Mouse (Mus musculus): Measurements from ENCODE around the gene Bicd1. TPM values are rescaled to one million over a fixed set of nuclear protein-coding genes. Genes with fewer than 3 reads are reported as not detected.
"Not testable (repeated sequence)": the region's sequence is repeated elsewhere in the genome, so short reads cannot be mapped to it uniquely, and the experiment has no call there.

Gene Bicd1
- 1.1 and 1.2 TPM in 2 replicates for polyA plus RNA-seq (2011; ENCODE audit: insufficient read depth, insufficient read length, low replicate concordance, missing spikeins)

DNA sequence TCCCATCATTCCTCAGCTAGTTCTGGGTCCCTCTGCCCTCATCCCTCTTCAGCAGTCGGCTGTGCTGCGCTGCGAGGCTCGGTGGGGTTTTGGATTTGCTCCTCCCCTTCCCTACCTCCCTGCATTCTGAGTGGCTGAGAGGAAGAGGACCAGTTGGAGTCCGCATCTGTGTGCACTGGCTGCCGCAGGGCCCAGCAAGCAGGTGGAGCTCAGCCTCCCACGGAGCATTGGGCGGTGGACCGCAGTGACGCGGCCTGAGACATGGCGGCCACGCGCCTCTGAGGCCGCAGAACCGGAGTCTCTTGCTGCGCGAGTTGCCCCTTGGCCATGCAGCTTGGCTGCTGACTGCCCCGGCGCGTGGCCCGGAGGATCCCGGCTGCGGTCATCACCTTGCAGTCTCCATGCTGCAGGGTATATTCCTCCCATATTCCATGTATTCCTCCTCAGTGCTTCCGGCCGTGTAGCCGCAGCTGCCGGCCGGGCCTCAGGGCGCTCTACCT is at the start of gene Bicd1:
Bicd1 (plus strand) TSS at position 54 of the 500 bp plus-strand sequence.
- no peaks in the 10 kb centered on the region; the same call in 1 of the 2 replicates for H3K4me1 ChIP-seq (ENCODE audit: control insufficient read depth, insufficient read depth, low read length)
- TF ChIP-seq CTCF (IDR thresholded peaks at IDR 0.05; ENCODE audit: control insufficient read depth, insufficient read depth, low read length): no peak
- peak; percentile 52; the same call in 1 of the 2 replicates for TF ChIP-seq POLR2A (IDR thresholded peaks at IDR 0.05; ENCODE audit: borderline replicate concordance, control insufficient read depth, low read depth, low read length)
- H3K27ac ChIP-seq (ENCODE audit: control insufficient read depth, insufficient read depth, low read depth, low read length, poor library complexity): no peak within 1 kb of the TSS; the same call in 1 of the 2 replicates
- WGBS: under 1% methylated on average over 30 of the region's 30 CpGs
- peak within 1 kb of the TSS; percentile 66 for H3K4me3 ChIP-seq (replicated peaks; ENCODE audit: control insufficient read depth, low read depth, low read length)

DNA sequence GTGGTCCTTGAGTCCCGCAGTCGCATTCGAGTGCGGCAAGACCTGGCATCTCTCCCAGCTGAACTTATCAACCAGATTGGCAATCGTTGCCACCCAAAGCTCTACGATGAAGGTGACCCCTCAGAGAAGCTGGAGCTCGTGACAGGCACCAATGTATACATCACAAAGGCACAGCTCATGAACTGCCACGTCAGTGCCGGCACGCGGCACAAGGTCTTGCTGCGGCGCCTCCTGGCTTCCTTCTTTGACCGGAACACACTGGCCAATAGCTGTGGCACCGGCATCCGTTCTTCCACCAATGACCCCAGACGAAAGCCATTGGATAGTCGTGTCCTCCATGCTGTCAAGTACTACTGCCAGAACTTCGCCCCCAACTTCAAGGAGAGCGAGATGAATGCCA is 46.2 kb upstream of the Bicd1 start:
- not testable (repeated sequence) for H3K4me1 ChIP-seq (ENCODE audit: control insufficient read depth, insufficient read depth, low read length); H3K27ac ChIP-seq (ENCODE audit: control insufficient read depth, insufficient read depth, low read depth, low read length, poor library complexity); H3K4me3 ChIP-seq (replicated peaks; ENCODE audit: control insufficient read depth, low read depth, low read length)
- 95% methylated on average over 20 of the region's 20 CpGs for WGBS

DNA sequence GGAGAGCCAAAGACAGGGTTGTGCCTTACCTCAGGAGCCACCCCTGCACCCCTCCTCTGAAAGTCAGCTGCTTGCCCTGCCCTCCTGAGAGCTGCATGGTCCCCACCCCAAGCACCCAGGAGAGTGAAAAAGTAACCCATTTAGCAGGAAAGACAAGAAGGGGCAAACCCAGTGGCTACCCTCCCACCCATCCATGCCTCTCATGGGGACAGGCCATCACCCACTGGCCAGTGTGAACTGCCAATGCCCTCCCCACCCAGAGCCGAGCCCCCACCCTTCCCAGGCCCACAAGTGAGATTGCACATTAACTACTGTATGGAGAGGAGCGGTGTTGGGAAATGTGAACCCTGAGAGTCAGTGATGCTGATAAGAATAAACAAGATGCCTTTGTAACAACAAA is 42.7 kb upstream of the Bicd1 start:
- not testable (repeated sequence) for H3K27ac ChIP-seq (ENCODE audit: control insufficient read depth, insufficient read depth, low read depth, low read length, poor library complexity); H3K4me3 ChIP-seq (replicated peaks; ENCODE audit: control insufficient read depth, low read depth, low read length); H3K4me1 ChIP-seq (ENCODE audit: control insufficient read depth, insufficient read depth, low read length)
- 73% methylated on average over 2 of the region's 2 CpGs for WGBS

DNA sequence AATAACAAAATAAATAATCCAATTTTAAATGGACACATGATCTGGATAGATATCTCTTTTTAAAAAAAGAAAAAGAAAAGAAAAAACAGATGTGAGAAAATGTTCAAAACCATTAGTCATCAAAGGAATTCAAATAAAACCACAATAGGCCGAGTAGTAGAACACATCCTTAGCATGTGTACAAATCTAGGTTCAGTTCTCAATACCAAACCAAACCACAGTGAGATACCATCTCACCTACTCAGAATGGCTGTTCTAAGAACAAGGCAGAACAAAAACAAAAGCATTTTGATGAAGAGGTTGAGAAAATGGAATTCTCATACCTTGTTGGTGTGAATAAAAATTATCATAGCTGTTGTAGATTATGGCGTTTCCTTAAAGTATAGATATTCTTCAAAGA is 42.3 kb upstream of the Bicd1 start:
- Histone ChIP-seq H3K4me3 (replicated peaks; ENCODE audit: control insufficient read depth, low read depth, low read length) (no peak overlapping the region), H3K4me1 (ENCODE audit: control insufficient read depth, insufficient read depth, low read length) (no peaks in the 10 kb centered on the region), H3K27ac (ENCODE audit: control insufficient read depth, insufficient read depth, low read depth, low read length, poor library complexity) (no peak overlapping the region)
- WGBS: 50% methylated on average over 2 of the region's 2 CpGs
- no peak for TF ChIP-seq CTCF (IDR thresholded peaks at IDR 0.05; ENCODE audit: control insufficient read depth, insufficient read depth, low read length)
- TF ChIP-seq POLR2A (IDR thresholded peaks at IDR 0.05; ENCODE audit: borderline replicate concordance, control insufficient read depth, low read depth, low read length): no peak

DNA sequence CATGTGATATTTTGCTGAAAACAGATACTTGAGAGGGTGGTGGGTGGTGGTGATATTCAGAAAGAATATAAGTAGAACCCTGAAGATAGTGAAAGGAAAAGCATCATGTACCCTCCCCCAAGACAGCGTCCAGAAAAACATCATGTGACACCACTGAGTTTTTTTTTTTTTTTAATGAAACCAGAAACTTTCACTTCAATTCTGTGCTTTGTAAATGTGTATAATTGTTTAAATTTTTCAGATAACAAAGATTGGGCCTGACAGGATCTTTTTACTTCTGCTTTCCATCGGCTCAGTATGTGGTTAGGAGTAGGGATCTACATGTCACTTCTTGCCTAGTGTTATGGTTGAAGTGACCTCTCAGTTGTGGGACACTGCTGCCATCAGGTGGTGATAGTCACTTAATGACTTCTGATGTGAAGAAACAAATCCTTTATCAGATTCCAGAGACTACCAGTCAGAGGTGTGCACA is 33.7 kb upstream of the Bicd1 start:
- Histone ChIP-seq H3K4me3 (replicated peaks; ENCODE audit: control insufficient read depth, low read depth, low read length) (no peak overlapping the region), H3K4me1 (ENCODE audit: control insufficient read depth, insufficient read depth, low read length) (no peaks in the 10 kb centered on the region), H3K27ac (ENCODE audit: control insufficient read depth, insufficient read depth, low read depth, low read length, poor library complexity) (no peak overlapping the region)
- TF ChIP-seq POLR2A (IDR thresholded peaks at IDR 0.05; ENCODE audit: borderline replicate concordance, control insufficient read depth, low read depth, low read length) (no peak), CTCF (IDR thresholded peaks at IDR 0.05; ENCODE audit: control insufficient read depth, insufficient read depth, low read length) (no peak)
- 0% methylated on average over 2 of the region's 2 CpGs for WGBS

DNA sequence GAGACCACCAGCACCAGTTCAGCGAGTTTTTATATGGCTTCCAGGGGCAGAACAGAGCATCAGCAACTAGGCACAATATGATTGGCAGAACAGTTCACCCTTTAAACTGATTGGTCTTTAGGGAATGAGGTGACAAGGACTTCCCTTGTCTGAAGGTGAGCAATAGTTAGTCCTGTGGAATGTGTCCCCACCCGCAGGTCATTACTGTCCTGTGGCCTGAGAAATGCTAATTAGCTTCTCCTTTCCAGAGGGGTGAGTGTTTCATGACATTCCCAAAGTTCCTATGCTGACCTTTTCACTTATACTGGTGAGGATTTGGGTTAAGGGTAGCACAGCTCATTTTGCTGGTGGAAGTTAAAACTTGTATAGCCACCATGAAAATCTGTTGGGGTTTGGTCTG is 25.2 kb upstream of the Bicd1 start:
- WGBS: 79% methylated on average over 2 of the region's 2 CpGs
- Histone ChIP-seq H3K4me1 (ENCODE audit: control insufficient read depth, insufficient read depth, low read length) (no peaks in the 10 kb centered on the region), H3K4me3 (replicated peaks; ENCODE audit: control insufficient read depth, low read depth, low read length) (no peak overlapping the region), H3K27ac (ENCODE audit: control insufficient read depth, insufficient read depth, low read depth, low read length, poor library complexity) (no peak overlapping the region)
- no peak for TF ChIP-seq POLR2A (IDR thresholded peaks at IDR 0.05; ENCODE audit: borderline replicate concordance, control insufficient read depth, low read depth, low read length)

DNA sequence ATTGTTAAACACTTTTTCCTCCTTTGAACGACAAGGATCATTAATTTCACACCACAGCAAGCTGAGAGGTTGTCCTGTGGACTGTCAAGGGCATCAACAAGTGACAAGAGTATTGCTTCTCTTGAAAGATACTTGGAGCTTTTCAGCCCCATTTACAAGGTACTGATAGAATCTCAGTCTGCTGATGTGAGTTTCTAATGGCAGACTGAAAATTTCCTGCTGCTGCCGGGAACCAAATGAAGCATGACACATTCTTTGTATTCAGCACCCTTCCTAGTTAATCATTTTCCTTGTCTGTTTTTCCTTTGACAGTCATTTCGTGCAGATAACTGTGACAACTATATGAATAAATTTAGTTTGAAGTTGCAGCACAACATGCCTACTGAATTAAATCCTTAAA is 22.3 kb upstream of the Bicd1 start:
- H3K27ac ChIP-seq (ENCODE audit: control insufficient read depth, insufficient read depth, low read depth, low read length, poor library complexity): no peak overlapping the region
- H3K4me3 ChIP-seq (replicated peaks; ENCODE audit: control insufficient read depth, low read depth, low read length): no peak overlapping the region
- WGBS: 51% methylated on average over 3 of the region's 3 CpGs
- TF ChIP-seq POLR2A (IDR thresholded peaks at IDR 0.05; ENCODE audit: borderline replicate concordance, control insufficient read depth, low read depth, low read length) (no peak), CTCF (IDR thresholded peaks at IDR 0.05; ENCODE audit: control insufficient read depth, insufficient read depth, low read length) (no peak)
- H3K4me1 ChIP-seq (ENCODE audit: control insufficient read depth, insufficient read depth, low read length): no peaks in the 10 kb centered on the region

DNA sequence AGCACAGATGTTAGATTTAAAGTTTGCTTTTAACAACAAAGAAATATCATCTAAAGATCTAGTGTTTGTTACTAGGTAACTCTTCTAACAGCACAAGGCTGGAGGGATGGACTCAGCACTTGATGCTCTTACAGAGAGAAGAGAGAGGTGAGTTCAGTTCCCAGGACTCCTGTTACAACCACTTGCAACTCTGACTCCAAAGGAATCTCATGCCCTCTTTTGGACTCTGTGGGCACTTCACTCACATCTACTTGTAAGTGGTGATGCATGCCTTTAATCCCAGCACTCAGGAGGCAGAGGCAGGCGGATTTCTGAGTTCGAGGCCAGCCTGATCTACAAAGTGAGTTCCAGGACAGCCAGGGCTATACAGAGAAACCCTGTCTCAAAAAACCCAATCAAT is 19.1 kb upstream of the Bicd1 start:
- 77% methylated on average over 2 of the region's 2 CpGs for WGBS
- not testable (repeated sequence) for H3K4me1 ChIP-seq (ENCODE audit: control insufficient read depth, insufficient read depth, low read length); H3K27ac ChIP-seq (ENCODE audit: control insufficient read depth, insufficient read depth, low read depth, low read length, poor library complexity); H3K4me3 ChIP-seq (replicated peaks; ENCODE audit: control insufficient read depth, low read depth, low read length)

DNA sequence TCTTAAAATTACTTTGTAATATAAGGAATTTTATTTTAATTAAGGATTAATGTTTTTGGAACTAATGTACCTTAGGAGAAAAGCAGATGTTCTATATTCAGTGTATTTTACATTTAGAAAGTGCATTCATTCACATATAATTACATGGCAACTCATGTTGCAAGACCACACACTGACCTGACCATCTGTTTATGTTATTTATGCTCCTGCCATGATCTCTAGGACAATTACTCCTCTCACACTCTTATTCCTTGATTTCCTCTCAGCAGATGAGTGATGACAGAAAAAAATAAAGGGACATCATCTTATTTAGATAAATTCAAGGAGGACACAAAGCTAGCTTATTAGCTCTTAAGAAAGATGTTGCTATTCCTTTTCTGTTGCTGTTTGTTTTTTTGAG is 9.3 kb upstream of the Bicd1 start:
- TF ChIP-seq CTCF (IDR thresholded peaks at IDR 0.05; ENCODE audit: control insufficient read depth, insufficient read depth, low read length): no peak
- no peak for TF ChIP-seq POLR2A (IDR thresholded peaks at IDR 0.05; ENCODE audit: borderline replicate concordance, control insufficient read depth, low read depth, low read length)
- Histone ChIP-seq H3K4me3 (replicated peaks; ENCODE audit: control insufficient read depth, low read depth, low read length) (no peak overlapping the region), H3K4me1 (ENCODE audit: control insufficient read depth, insufficient read depth, low read length) (no peaks in the 10 kb centered on the region), H3K27ac (ENCODE audit: control insufficient read depth, insufficient read depth, low read depth, low read length, poor library complexity) (no peak overlapping the region)

Data from bone marrow, adult 2 months (tissue).